Mouse (Mus musculus) activated CD4-positive, CD25-positive, alpha-beta regulatory T cell, adult 4 months (primary cell): ENCODE results near the gene Zdhhc17. TPM values are rescaled to one million over a fixed set of nuclear protein-coding genes. Genes with fewer than 3 reads are reported as not detected.

Experiments
- ATAC-seq: one replicate; pipeline ENCODE4 v1.8.0; 2017
- polyA plus RNA-seq, 2 experiments: library from polyadenylated mRNA; unstranded; fragments of 100-300 nt; shearing (Covaris generic); gene quantifications; one replicate each; pipeline ENCODE4 v1.2.1; 2017

The Zdhhc17 gene
- 10 to 100 TPM; 11.1 to 16.7 TPM for polyA plus RNA-seq

DNA sequence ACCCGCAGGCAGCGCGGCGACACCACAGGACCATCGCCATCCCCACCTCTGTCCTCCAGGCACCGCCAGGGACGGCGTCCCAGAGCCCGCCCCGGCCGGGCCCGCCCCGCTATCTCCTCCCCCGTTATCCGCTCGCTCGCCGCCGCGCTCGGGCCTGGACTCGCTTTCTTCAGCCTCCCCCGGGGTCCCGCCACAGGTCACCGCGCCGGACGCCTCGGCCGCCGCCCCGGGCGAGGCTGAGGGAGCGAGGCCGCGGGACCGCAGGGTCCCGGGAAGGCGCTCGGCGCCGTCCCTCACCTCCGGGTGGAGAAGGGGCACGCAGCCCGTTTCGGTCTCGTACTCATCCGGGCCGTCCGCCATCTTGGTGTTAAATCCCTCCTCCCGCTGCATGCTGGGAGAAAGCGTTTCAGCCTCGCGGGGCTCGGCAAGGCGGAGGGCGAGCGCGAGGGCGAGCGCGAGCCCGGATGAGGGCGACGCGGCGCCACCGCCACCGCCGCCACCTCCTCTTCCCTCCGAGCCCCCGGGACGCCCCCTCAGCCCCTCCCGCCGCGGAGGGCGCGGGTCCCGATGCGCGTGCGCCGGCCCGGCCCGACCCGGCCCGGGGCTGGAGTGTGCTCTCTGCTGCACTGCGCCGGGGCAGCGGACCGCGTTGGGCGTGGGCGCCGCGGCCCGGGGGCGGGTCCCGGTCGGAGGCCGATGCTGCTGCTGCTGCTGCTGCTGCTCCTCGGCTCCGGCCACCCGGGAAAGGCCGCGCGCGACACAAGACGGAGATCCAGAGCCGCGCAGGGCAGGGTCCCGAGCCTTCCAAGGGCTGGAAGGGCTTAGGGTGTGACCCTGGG is at the start of gene Zdhhc17:
TSS of gene Zdhhc17 (minus strand) at position 500 of the 839 bp plus-strand sequence.
- peak; percentile 84 for ATAC-seq

GRCm38 (mm10) chr10:111055770-111056169 is 45.8 kb upstream of the Zdhhc17 start:
- ATAC-seq = no peak

- ATAC-seq = no peak
Observed at GRCm38 (mm10) chr10:111051606-111052005, 41.7 kb upstream of the Zdhhc17 start.

- no peak for ATAC-seq
Observed at GRCm38 (mm10) chr10:111050511-111050910, 40.6 kb upstream of the Zdhhc17 start.

DNA sequence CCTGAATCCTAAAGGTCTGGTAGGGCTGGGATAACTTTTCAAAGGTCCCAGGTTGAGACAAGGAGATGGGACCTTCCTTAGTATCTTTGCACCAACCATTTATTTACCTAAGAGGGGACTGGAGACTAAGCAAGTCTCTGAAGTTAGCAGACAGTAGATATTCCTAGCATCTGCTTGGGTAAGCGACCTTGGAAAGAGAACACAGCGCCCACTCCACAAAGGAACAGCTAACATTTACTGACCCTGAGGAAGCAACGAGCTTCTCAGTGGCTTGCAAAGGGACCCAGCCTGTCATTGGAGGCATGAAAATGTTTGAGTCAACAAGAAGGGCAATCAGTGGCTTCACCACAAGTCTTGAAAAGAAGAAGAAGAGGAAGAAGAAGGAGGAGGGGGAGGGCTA is 40.1 kb upstream of the Zdhhc17 start:
- no peak for ATAC-seq

GRCm38 (mm10) chr10:111047895-111048294 is 38.0 kb upstream of the Zdhhc17 start:
- ATAC-seq = no peak

DNA sequence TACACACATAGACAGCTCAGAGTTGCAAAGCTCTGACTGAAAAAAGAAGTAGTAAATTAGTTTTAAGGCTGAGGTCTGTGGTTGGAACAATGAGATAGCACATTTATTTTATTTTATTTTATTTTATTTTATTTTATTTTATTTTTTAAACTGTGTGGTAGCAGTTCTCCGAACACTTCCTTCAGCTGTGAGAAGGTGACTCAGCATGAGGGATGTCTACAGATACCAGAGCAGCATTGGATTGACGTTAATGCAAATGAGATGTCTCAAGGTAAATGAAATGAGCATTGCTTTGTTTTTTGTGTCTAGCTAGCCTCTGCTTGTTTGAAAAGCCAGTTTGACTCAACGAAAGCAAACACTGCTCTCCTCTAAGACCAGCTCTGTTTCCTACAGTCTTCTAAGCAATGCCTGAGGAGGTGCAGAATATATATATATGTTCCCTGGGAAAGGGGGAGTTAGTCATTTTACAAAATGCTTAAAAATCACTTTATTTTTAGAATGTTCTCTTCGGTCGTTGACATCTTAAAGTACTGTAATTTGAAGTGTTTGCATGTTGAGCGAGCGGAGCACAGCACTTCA is 30.2 kb upstream of the Zdhhc17 start:
- ATAC-seq = no peak

- ATAC-seq = no peak
Observed at GRCm38 (mm10) chr10:111036851-111037250, 26.9 kb upstream of the Zdhhc17 start.

DNA sequence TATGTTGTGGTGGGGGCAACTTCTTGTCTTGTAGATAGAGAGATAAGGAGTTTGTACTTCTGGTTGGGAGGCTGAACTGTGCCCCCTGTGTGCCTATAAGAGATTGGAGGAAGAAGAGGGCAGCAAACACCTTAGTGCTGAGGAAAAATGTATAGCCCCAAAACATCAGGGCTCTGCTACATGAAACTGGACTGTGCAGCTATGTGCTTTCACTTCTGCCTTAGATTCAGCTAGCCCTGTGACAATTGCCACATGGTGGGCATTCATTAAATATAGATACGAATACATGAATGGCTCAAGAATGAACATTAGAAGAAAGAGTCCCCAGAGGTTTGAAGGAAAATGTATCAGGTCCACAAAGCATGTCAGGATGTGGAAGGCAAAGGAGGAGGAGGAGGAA is 25.2 kb upstream of the Zdhhc17 start:
- no peak for ATAC-seq

DNA sequence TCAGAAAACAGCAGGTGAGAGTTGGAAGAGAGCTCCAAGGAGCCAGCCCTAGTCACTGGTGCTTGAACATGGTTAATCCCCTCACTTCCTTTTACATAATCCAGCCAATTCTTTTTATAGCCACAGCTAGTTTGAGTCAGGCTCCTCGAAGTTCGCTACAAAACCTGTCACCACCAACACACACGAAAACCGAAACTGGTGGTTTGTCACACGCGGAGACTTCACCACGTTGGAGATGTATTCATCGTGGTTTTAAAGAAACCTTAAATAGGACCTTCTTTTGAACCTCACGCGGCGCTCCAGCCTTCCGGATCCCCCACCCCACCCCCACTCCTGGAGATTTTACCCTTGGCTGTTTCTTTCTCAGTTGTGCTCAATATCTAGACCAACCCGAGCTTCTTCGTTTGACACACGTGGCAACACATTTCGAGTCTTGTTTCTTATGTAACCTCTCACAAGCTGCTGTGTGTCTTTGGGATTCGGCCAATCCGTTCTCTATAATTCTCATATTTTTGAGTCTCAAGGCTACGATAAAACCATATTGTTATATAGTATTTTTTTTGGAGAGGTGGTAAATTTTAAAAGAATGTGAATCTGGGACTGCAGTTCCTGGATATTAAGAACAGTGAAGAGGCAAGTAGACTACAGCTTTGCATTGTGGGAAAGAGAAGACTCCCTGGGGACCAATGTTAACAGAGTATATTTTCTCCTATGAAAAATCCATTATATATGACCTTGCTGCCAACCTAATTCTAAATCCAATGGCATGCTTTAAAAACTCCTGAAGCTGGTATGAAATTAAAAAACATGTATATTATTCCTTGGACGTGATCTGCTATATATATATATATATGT is 21.8 kb upstream of the Zdhhc17 start:
- ATAC-seq = peak; percentile 82

DNA sequence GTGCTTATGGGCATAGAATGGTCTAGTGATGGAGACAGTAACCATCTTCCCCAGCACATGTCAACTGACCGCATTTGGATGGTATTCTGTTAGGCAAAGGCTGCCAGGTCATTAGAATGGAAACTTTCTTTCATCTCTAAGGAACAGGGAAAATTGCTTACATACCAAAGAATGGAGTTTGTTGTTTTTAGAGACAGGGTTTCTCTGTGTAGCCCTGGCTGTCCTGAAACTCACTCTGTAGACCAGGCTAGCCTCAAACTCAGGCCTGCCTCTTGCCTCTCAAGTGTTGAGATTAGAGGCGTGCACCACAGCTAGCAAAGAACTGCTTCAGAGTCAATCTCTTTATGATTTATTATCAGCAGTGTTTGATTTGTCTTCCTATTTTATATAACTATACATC is 20.9 kb upstream of the Zdhhc17 start:
- ATAC-seq = no peak

DNA sequence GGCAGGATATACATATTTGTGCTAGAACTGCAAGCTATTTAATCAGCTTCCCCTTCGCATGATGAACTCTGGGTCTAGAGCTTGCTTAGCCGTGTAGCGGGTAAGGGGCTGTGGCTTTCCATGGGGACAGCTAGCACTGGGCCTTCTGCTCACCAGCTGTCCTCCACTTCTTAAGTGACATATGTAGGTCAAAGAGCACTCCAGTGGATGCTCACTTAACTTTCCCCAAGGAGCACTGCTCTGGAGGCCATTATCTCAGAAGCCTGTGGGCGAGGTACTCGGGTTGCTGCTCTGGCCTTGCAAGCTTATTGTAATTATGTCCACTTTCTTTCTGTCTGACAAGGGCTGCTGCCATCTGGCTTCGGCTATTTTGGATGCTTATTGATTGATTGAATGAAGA is 16.2 kb upstream of the Zdhhc17 start:
- ATAC-seq = no peak

DNA sequence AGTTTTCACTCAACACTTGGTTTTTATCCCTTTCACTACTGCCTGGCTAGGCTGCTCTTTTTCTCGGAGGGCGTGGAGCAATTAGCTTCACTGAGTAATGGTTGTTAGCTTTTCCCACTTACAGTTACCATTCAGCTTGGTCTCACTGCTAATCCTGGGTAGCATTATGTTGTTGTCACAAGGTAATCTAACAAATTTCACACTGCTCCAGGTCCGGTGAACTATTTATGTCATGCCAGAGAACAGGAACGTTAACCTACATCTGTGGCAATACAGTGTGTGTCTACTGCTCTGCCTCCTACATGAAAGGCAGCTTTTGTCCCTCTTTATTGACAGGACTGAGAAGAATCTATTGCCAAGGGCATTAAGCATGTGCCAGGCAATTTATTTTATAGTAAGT is 14.8 kb upstream of the Zdhhc17 start:
- ATAC-seq = no peak

- no peak for ATAC-seq
Observed at GRCm38 (mm10) chr10:111014476-111014875, 4.5 kb upstream of the Zdhhc17 start.

GRCm38 (mm10) chr10:111013265-111013664 is 3.3 kb upstream of the Zdhhc17 start:
- ATAC-seq = no peak

- no peak for ATAC-seq
Observed at GRCm38 (mm10) chr10:111012496-111013038, 2.6 kb upstream of the Zdhhc17 start.

- ATAC-seq = no peak
Observed at GRCm38 (mm10) chr10:111011226-111011765, 1.4 kb upstream of the Zdhhc17 start.

DNA sequence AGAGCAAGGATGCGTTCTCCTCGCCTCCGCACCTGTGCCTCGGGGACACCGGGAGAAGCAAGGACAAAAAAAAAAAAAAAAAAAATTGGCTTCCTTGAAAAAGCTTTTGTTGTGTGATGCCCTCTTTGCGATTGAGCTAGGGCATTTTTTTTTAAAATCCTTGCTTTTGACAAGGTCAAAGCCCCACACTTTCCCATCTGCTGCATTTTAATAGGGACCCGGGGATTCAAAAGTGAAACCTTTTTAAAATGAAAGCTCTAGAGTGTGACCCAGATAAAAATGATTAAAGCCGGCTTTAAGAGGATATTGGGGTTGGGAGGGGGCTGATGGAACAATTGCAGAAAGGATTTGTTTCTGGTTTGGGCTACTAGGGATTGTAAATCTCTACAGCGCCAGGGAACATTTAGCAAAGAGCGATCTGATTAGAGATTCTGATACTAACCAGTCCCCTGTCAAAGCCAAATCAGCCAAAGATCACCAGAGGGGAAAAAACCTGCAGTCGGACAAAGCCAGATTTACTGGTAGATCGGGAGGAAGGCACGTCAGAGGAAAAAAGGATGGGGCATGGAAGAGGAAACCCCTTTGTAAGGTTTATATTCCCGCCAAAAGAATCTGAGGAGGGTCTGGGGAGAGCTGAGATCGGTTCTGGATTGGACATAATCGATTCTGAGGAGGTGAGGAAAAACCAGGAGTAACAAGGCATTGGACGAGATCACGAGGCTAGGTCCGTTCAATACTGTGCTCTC is 713 bp upstream of the Zdhhc17 start:
- ATAC-seq = peak; percentile 30

DNA sequence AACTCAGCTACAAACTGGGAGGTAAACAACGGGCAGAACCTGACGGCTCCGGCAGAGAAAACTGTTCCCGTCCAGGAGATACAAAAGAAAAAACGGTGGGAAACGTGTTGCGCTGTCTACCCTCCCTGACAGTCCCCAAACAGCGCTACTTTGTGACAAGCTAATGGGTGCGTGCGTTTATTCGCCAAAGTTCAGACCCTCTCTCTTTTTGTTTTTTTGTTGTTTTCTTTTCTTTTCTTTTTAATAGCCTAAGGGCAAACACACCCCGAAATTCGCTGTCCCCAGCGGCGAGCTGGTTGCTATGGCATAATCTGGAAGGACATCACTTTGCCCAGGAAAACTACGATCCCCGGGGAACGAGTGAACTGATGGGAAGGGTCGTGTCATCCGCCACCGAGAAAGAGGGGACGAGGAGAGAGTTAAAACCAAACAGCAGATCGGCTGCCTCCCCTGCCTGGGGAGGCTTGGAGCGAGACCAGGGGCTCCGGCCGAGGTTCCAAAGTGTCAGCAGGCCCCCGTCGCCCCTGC is 763 bp downstream of the Zdhhc17 start:
- ATAC-seq = no peak

DNA sequence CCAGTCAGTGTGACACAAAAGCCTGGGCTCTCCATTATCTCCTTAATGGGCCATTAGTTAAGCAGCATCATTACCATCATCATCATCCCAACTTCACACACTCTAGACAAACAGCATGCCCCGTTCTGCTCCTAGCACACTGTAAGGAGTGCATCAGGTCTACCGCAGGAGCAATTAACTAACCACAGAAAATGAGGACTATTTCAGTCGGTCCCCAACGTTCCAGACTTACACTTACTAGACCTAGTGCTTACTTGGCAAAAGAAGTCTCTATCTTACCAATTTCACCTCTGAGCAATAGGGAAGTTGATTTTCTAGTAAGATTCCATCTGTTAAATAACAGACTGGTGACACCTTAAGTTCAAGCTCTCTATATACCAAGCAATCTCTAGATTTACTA is 2.3 kb downstream of the Zdhhc17 start:
- ATAC-seq = no peak

GRCm38 (mm10) chr10:111005611-111006488 is 4.1 kb downstream of the Zdhhc17 start:
- ATAC-seq = no peak
